Comparison of ENCODE assay signal across 19 mouse cellular contexts in the genomic region with DNA sequence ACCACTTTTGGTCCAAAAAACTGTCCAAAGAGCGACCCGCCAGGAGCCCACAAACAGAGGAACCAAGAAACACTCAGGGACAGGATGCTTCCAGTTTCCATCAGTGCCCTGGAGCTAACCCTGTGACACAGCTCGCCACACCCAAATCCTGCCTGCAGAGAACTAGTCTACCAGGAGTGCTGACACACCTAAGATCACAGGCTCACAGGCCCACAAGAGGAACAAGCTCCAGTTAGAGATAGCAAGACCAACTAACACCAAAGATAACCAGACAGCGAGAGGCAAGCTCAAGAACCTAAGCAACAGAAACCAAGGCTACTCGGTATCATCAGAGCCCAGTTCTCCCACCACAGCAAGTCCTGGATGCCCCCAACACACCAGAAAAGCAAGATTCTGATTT.
"Had no signal": no experiment of that assay in that cellular context is flagged by ENCODE, and none has a peak within 500 bp of the region (broad histone marks: within the 10 kb centered on the region; RNA-seq: fewer than 3 reads in every experiment).

No protein-coding gene starts in this region.

- H3K36me3 ChIP-seq: intestine, embryonic 15.5 days; kidney, embryonic 15.5 days; limb, embryonic 12.5 days; limb, embryonic 15.5 days; midbrain, embryonic 13.5 days; neural tube, embryonic 13.5 days; stomach, embryonic 15.5 days had no signal

- ATAC-seq: intestine, embryonic 15.5 days; lung, postnatal 0 days; midbrain, embryonic 13.5 days; midbrain, embryonic 16.5 days had no signal

- H3K4me2 ChIP-seq: intestine, embryonic 15.5 days; kidney, embryonic 15.5 days; limb, embryonic 12.5 days; limb, embryonic 15.5 days; lung, embryonic 14.5 days; midbrain, embryonic 13.5 days; neural tube, embryonic 13.5 days; stomach, embryonic 15.5 days had no signal

- H3K9me3 ChIP-seq: intestine, embryonic 15.5 days; kidney, embryonic 15.5 days; limb, embryonic 12.5 days; limb, embryonic 15.5 days; midbrain, embryonic 13.5 days; neural tube, embryonic 13.5 days; stomach, embryonic 15.5 days had no signal

- H3K4me3 ChIP-seq: intestine, embryonic 15.5 days; kidney, embryonic 15.5 days; limb, embryonic 12.5 days; limb, embryonic 15.5 days; midbrain, embryonic 13.5 days; myocyte; neural tube, embryonic 13.5 days; stomach, embryonic 15.5 days had no signal

- H3K27me3 ChIP-seq: intestine, embryonic 15.5 days; kidney, embryonic 15.5 days; limb, embryonic 12.5 days; limb, embryonic 15.5 days; midbrain, embryonic 13.5 days; neural tube, embryonic 13.5 days; stomach, embryonic 15.5 days had no signal

- H3K27ac ChIP-seq: intestine, embryonic 15.5 days; kidney, embryonic 15.5 days; limb, embryonic 12.5 days; limb, embryonic 15.5 days; midbrain, embryonic 13.5 days; neural tube, embryonic 13.5 days; stomach, embryonic 15.5 days had no signal

- H3K9ac ChIP-seq: intestine, embryonic 15.5 days; kidney, embryonic 15.5 days; limb, embryonic 12.5 days; limb, embryonic 15.5 days; lung, embryonic 14.5 days; midbrain, embryonic 13.5 days; neural tube, embryonic 13.5 days; stomach, embryonic 15.5 days had no signal

- H3K4me1 ChIP-seq: intestine, embryonic 15.5 days; kidney, embryonic 15.5 days; limb, embryonic 12.5 days; limb, embryonic 15.5 days; midbrain, embryonic 13.5 days; neural tube, embryonic 13.5 days; stomach, embryonic 15.5 days had no signal

- DNase-seq: kidney, adult 11 months; kidney, adult 8-10 months; kidney, postnatal 10 days; kidney, postnatal 36 days; left cerebral cortex, postnatal 4 days; lung, embryonic 14.5 days; right cerebral cortex, postnatal 25 days; spleen, adult 18-20 months; thymus, postnatal 25 days had no signal
